Mouse (Mus musculus) hindlimb bud, embryonic 11.5 days (tissue): ENCODE data around the gene Itga6.
"Not testable (repeated sequence)": the region's sequence is repeated elsewhere in the genome, so short reads cannot be mapped to it uniquely, and the experiment has no call there.

ENCODE experiments used
- DNase-seq: peaks from one replicate; pipeline ENCODE4 v3.0.0-alpha.2; 2012; ENCODE audit warnings: low read depth, low spot score; ENCODE audit errors: extremely low spot score

Itga6 gene

GRCm38 (mm10) chr2:71836232-71836631 lies 90.8 kb downstream of the Itga6 start:
- DNase-seq, result no peak

GRCm38 (mm10) chr2:71837261-71837660 lies 91.8 kb downstream of the Itga6 start:
- no peak for DNase-seq

- DNase-seq, result no peak
These were observed 92.4 kb downstream of the Itga6 start for GRCm38 (mm10) chr2:71837791-71838190.

- DNase-seq, result no peak
These were observed 97.9 kb downstream of the Itga6 start for GRCm38 (mm10) chr2:71843316-71843715.

- DNase-seq, result no peak
These were observed 99.5 kb downstream of the Itga6 start for GRCm38 (mm10) chr2:71844906-71845305.

- DNase-seq, result not testable (repeated sequence)
These were observed 106.7 kb downstream of the Itga6 start for GRCm38 (mm10) chr2:71852161-71852560.

- no peak for DNase-seq
These were observed 109.7 kb downstream of the Itga6 start for GRCm38 (mm10) chr2:71855076-71855475.

- DNase-seq, result no peak
These were observed 118.2 kb downstream of the Itga6 start for GRCm38 (mm10) chr2:71863531-71864173.

GRCm38 (mm10) chr2:71865022-71865421 lies 119.6 kb downstream of the Itga6 start:
- DNase-seq, result no peak

- no peak for DNase-seq
These were observed 120.5 kb downstream of the Itga6 start for GRCm38 (mm10) chr2:71865935-71866334.

GRCm38 (mm10) chr2:71866565-71866964 lies 121.1 kb downstream of the Itga6 start:
- DNase-seq, result no peak

- no peak for DNase-seq
These were observed 121.6 kb downstream of the Itga6 start for GRCm38 (mm10) chr2:71867019-71867418.

- no peak for DNase-seq
These were observed 122.1 kb downstream of the Itga6 start for GRCm38 (mm10) chr2:71867480-71867879.

GRCm38 (mm10) chr2:71868256-71868655 lies 122.8 kb downstream of the Itga6 start:
- no peak for DNase-seq

GRCm38 (mm10) chr2:71872141-71872540 lies 126.7 kb downstream of the Itga6 start:
- no peak for DNase-seq

- DNase-seq, result peak; percentile 77
These were observed 127.5 kb downstream of the Itga6 start, which contains the start of gene Pdk1 for GRCm38 (mm10) chr2:71872801-71873443. Pdk1 (plus strand) TSS chr2:71873224.

GRCm38 (mm10) chr2:71873474-71874322 lies 128.3 kb downstream of the Itga6 start:
- DNase-seq, result no peak

- DNase-seq, result no peak
These were observed 129.0 kb downstream of the Itga6 start for GRCm38 (mm10) chr2:71874422-71874821.

- DNase-seq, result no peak
These were observed 129.4 kb downstream of the Itga6 start for GRCm38 (mm10) chr2:71874836-71875235.

GRCm38 (mm10) chr2:71877865-71878264 lies 132.4 kb downstream of the Itga6 start:
- DNase-seq, result no peak

- DNase-seq, result no peak
These were observed 133.0 kb downstream of the Itga6 start for GRCm38 (mm10) chr2:71878441-71878840.

GRCm38 (mm10) chr2:71878943-71879342 lies 133.5 kb downstream of the Itga6 start:
- DNase-seq, result no peak
